Mouse (Mus musculus) liver, postnatal 0 days (tissue): ENCODE data around the gene Aamp.

ENCODE experiments used
- CTCF ChIP-seq: sonication (generic); IDR thresholded peaks from 2 replicates; pipeline ENCODE4 v1.5.1; 2016; ENCODE audit warnings: antibody characterized with exemption, low read depth
- EP300 ChIP-seq: IDR thresholded peaks from 2 replicates; pipeline ENCODE4 v1.6.1; 2016; ENCODE audit warnings: antibody characterized with exemption, low read depth, mild to moderate bottlenecking

GRCm38 (mm10) chr1:74304946-74305345, 20.4 kb upstream of the Aamp start:
- TF ChIP-seq EP300 = no peak
- TF ChIP-seq CTCF = no peak
